Mouse (Mus musculus) MN1 (cell line): ENCODE data around the gene Crygc.
A peak's percentile ranks its signal among the peaks of the same experiment; 100 is the strongest.
"Not testable (repeated sequence)": the region's sequence is repeated elsewhere in the genome, so short reads cannot be mapped to it uniquely, and the experiment has no call there.

ENCODE experiments used
- DNase-seq: peaks from one replicate; pipeline ENCODE4 v3.0.0-alpha.2; 2016; ENCODE audit warnings: low spot score

Gene Crygc

DNA sequence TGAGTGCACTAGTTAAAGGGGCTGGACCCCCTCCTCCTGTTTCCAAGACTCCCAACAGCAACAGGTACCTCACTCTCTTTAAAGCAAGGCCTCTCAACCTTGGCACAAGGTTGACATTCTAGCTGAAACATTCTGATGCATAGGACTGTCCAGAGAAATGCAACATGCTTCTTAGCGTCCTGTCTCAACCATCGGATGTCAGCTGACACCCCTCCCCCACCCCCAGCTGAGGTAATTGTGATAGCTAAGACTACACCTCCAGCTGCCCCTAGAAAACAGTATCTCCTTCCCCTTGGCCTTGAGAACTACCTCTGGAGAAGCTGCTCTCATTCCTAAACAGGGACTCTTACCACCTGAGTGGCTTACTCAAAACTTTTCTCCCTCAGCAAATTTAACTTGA is 21.3 kb downstream of the Crygc start:
- DNase-seq = no peak

DNA sequence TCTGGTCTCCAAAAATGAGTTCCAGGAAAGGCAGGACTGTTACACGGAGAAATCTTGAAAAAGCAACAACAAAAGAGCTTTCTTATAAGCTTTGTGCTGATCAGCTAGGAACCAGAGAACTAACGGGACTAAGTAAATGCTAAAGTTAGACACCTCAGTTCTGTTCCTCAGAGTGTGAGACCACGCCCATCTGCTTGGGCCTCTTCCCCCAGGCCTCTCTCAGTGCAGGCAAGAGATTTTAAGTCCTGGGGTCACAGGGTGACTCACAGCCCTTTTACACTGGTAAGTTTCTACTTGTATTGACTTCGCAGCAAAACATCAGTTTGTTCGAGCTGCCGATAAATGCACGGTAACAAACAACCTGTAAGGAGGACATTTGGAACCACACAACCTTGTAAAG is 21.8 kb downstream of the Crygc start:
- no peak for DNase-seq

DNA sequence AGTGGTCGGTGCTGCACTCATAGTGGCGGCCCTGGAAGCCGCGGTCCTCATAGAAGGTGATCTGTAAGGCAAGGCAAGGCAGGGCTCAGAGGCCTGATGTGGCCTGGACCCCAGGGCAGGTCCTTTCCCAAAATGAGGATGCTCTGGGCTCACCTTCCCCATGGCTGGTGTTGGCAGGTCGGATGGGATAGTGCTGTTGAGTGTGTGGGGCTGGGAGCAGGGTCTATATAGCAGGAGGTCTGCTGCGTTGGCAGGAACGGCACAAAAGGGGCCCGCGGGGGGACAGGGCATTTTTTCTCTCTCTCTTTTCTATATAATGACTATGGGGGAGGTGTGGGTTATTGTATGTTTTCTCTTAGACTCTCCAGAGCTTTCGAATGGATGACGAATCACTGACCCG is 22.5 kb downstream of the Crygc start, which contains the start of gene Cryge:
Gene Cryge (minus strand): TSS at position 198 of the 400 bp plus-strand sequence.
- DNase-seq = not testable (repeated sequence)

DNA sequence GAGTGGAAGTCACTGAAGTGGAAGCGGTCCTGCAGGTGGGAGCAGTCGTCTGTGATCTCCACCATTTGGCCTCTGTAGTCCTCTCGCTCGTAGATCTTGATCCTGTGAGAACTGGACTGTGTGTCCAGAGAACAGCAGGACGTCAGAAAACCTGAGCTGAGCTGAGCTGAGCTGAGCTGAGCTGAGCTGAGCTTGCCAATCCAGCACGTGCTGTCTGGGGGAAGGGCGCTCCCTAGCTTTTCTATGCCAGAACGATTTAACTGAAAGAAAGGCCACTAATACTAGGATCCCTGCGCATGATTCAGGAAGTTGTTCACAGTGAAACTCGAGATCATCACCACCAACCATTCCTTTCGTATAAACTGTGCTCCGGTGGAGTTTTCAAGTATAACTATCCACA is 24.7 kb downstream of the Crygc start:
- DNase-seq = no peak

DNA sequence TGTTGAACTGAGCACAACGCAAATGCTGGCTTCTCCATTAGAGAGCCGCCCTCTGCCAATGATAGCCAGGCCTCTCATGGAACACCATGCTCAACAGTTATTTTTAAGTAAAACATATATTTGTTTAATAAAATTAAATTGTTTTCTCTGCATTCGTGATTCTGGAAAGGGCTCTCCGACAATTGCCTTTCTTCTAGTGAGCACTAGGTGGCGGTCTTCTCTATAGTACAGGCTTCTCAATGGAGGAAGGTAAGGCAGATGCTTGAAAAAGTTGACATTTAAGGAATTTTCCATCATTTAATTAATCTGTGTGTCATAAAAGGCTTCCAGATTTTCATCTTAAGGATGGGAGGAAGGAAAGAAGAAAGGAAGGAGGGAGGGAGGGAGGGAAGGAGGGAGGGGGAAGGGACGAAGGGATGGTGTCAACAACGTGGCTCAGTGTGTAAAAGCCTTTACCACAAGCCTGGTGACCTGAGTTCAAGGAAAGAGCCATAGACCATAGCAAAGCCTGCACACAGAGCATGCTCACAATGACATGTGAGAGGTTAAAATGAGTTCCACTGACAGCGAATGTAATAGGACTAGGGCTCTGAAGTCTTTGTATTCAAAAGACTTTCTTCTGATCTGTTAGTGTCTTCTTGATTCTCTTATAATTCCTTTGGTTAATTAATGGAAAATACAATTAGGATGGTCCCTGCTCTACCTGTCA is 26.9 kb downstream of the Crygc start:
- DNase-seq = peak; percentile 34

DNA sequence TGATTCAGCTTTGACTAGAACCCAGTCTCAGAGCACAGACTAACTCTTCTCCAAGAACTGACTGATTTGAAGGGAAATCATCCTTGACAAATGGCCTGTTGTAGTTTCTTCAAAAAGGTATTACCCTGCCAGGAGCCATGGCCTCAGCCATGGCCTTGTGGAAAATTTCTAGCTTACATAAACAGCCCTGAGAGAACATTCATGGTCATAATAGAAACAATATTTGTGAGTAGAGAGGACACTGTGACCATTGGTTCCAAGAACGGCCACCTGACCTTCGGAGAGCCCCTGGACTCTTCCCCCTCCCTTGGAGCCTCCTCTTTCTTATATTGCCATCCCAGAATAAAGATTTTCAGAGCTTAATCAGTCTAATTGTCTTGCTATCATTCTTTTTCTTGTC is 30.1 kb downstream of the Crygc start:
- DNase-seq = no peak

DNA sequence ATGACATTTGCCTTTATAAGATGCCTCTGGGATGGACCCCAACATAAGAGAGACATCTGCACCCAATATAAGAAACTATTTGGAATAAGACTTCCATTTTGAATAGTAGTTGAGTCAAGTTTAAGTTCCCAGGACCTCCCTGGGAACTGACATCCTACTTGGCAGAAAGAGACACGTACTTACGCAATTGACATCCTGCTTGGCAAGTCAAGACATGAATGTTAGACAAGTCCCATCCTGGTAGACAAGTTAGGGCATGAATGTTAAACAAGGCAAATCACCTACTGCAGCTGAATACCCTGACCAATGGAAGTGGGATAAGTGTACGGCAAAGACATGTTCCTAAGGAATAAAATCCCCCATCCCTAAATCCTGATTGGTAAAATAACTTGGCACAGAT is 31.7 kb downstream of the Crygc start:
- DNase-seq = no peak

DNA sequence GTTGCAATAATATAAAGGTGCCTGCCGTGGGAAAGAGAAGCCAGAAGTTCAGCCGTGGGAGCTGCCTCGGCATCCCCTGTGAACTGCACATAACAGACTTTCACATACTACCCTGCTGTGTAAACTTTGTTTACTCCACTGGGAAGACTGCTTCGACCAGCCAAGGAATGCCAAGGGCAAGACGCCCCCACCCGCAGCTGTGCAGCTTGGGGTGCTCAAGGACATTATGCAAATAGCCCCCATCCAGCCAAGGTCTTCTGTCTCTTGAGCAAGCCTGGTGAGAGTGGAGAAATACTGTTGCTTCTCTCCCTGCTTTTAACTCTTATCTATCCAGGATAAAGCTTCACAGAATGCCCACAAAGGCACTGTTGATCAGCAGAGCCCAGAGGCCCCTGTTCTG is 32.7 kb downstream of the Crygc start:
- DNase-seq = no peak

DNA sequence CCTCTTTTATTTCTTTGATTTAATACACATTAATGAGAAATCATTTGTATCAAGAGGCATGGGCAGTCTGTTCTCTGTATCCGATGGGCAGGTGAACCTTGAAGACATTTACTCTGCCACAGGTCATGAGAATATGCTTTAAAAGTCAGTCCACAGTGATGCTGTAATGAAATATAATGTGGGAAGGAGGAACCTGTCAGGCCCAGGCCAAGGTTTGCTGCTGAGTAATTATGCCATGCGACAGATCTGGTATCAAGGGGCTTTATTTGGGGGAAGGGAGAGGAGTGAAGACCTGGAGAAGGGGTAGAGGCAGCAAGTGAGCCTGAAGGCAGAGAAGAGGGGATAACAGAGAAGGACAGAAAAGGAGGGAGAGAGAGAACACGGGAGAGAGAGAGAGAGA is 33.8 kb downstream of the Crygc start:
- no peak for DNase-seq

DNA sequence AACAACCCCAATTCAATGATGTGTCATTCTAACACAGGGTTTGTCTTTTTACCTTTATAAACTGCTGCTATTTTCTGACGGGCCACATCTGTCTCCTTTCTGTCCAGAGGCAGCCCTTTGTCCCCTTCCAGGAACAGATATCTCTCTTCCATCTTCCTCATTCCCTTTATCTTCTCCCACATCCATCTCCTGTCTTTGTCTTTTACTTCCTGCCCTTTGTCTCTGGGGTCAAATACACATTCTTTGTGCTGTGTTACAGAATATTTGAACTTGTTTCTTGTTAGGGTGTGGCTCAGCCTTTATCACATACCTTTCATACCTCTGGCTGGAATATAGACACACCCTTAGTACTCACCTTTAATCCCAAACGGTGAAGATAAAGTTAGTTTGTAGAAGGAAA is 35.9 kb downstream of the Crygc start:
- no peak for DNase-seq

DNA sequence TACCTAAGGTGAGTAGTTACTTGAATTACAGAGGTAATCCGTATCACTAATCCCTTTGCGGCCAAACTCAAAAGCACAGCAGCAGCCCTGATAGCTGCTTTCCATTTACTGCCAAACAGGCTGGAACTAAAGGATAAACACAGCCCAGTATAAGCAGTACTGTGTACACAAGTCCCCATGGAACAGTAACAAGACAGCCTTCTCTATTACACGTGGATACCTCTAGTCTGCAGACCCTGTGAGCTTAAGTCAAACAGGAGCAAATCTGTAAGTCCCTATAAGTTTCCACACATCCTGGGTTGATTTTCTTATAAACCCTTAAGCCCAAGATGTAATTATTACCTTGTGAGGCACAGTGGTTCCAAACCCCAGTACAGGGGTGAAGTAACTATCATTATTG is 38.0 kb downstream of the Crygc start:
- no peak for DNase-seq

DNA sequence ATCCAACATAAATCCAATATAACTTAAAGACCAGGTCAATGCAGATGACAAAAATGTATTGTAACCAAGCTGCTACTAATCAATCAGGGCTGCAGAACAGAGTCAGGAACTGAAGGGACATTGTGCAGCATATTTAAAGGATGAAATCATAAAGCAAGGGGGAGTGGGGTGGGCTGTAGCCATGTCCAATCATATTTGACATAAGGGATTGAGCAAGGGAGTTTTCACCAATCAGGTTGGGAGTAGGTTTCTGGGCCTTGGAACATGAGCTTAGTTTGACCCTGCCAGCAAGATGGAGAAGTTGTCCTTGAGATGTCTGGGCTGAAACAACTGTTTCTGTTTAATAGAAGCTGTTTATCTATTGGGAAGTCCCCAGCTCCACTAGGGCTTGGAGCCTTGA is 40.8 kb downstream of the Crygc start, which contains the start of gene Akr1cl:
Gene Akr1cl (minus strand): TSS at position 119 of the 400 bp plus-strand sequence.
- DNase-seq = no peak

DNA sequence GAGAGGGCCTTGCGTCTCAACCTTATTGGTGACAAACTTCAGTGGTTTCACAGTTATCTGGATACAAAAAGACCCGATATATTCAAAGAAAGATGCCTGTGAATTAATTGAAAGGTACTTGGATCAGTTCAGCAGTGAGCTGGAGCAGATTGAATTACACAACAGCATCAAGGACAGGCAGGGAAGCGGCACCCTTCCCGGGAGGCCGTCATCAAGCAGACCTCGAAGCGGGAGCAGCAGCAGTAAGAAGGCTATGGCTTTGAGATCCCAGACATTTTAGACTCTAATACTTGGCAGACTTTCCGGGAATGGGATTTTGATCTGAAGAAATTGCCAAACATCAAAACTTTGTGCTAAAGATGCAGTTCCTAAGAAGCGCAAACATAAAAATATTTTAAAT is 45.3 kb downstream of the Crygc start:
- no peak for DNase-seq
